Mouse (Mus musculus): Measurements from ENCODE around the gene Nrbp1. TPM values are rescaled to one million over a fixed set of nuclear protein-coding genes. Genes with fewer than 3 reads are reported as not detected.

Nrbp1 gene
- total RNA-seq, 1 experiment from 2014 or later = 107 TPM

- no peak for DNase-seq
These were observed 25.4 kb downstream of the Nrbp1 start for GRCm38 (mm10) chr5:31266101-31266500.

GRCm38 (mm10) chr5:31267686-31268085 lies 27.0 kb downstream of the Nrbp1 start:
- DNase-seq = no peak

DNA sequence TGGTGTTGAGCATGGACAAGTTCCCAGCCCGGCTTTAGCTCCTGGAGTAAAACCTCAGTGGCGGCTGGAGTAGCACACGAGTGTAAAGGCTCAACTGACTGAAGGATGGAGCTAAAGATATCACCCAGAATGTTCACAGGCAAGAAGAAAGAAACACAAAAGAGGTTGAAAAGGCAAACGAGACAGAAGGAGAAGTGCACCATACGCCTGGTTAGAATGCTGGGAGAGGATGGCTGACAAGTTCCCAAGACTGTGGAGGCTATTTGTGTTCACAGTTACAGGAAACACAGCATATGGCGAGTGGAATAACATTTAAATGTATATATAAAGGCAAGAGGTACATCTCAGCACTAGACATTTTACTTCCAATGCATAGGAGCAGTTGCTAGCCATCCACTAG lies 32.4 kb downstream of the Nrbp1 start:
- DNase-seq = no peak

- DNase-seq = no peak
These were observed 38.8 kb downstream of the Nrbp1 start for GRCm38 (mm10) chr5:31279245-31279988.

GRCm38 (mm10) chr5:31288225-31288624 lies 47.6 kb downstream of the Nrbp1 start:
- DNase-seq = no peak

- DNase-seq = no peak
These were observed 48.0 kb downstream of the Nrbp1 start for GRCm38 (mm10) chr5:31288655-31289054.

- no peak for DNase-seq
These were observed 49.1 kb downstream of the Nrbp1 start for GRCm38 (mm10) chr5:31289626-31290230.

GRCm38 (mm10) chr5:31290521-31291360 lies 50.1 kb downstream of the Nrbp1 start, which contains the start of gene Ift172:
Gene Ift172 (minus strand): TSS chr5:31291116.
- DNase-seq = peak; percentile 97

GRCm38 (mm10) chr5:31291361-31291688 lies 50.7 kb downstream of the Nrbp1 start:
- DNase-seq = no peak

- DNase-seq = peak; percentile 10
These were observed 54.4 kb downstream of the Nrbp1 start for GRCm38 (mm10) chr5:31294964-31295605.

DNA sequence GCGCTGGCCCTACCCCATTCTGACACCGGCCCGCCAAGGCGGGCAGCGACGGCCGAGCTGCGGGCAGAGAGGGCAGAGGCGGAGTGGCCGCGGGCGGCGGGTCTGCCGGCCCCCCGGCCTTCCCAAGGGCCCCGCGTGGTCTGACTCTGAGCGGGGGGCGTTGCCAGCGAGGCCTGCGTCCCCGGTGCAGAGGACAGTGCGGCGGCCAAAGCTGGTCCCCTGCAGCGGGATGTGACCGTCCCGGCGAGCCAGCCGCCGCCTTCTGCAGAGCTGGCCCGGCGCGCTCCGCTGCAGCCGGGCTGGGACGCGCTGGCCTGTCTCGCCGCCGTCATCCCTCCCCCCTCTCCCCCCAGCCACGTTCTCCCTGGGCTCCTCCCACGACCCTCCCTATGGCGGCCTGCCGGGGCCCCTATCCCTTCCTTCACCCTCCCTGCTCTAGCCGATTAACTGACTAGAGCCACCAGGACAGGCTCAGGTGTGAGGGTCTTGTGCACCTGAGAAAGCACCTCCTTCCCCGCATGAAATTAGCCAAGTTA lies 55.0 kb downstream of the Nrbp1 start, which contains the start of gene Fndc4:
Gene Fndc4, minus strand, starts transcription at position 475 of the 536 bp plus-strand sequence.
- DNase-seq = peak; percentile 44

GRCm38 (mm10) chr5:31297047-31297757 lies 56.5 kb downstream of the Nrbp1 start, which contains the start of gene Gckr:
Gene Gckr (plus strand): TSS chr5:31297443.
- no peak for DNase-seq

- no peak for DNase-seq
These were observed 57.3 kb downstream of the Nrbp1 start for GRCm38 (mm10) chr5:31297981-31298380.

DNA sequence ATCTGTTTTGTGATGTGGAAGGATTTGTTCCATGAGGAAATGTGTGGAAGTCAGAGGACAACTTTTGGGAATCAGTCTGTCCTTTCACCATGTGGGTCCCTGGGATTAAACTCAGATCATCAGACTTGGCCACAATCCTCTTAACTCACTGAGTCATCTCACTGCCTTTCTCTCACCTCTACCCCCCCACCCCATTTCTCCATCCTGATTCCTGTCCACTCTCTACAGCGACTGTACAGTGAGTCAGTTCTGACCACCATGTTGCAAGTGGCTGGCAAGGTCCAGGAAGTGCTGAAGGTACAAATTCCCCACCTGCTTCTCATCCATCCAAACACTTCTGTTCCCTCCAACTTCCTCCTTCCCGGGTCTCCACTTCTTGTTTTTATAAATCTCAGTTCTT lies 57.8 kb downstream of the Nrbp1 start:
- no peak for DNase-seq

Other genes with a start within 250 kb of the Nrbp1 start
- 136 and 139 TPM in 2 replicates for gene Atraid, start 192.6 kb upstream of the Nrbp1 start, total RNA-seq (2021)
- gene Slc5a6, start 191.9 kb upstream of the Nrbp1 start, total RNA-seq (2021) = 26.4 and 32.1 TPM in 2 replicates
- 28.3 and 29.1 TPM in 2 replicates for gene Cad, start 186.1 kb upstream of the Nrbp1 start, total RNA-seq (2021)
- gene Dnajc5g, start 134.6 kb upstream of the Nrbp1 start, total RNA-seq (2021) = not detected in 2 replicates
- gene Slc30a3, start 132.6 kb upstream of the Nrbp1 start, total RNA-seq (2021) = not detected in 2 replicates
- not detected in 2 replicates for gene Trim54, start 124.2 kb upstream of the Nrbp1 start, total RNA-seq (2021)
- not detected in 2 replicates for gene Ucn, start 102.0 kb upstream of the Nrbp1 start, total RNA-seq (2021)
- 60.3 and 66.6 TPM in 2 replicates for gene Mpv17, start 86.6 kb upstream of the Nrbp1 start, total RNA-seq (2021)
- gene Gm29609, start 61.0 kb upstream of the Nrbp1 start, total RNA-seq (2021) = 3.2 and 3.5 TPM in 2 replicates
- 67.1 and 82.5 TPM in 2 replicates for gene Gtf3c2, start 60.7 kb upstream of the Nrbp1 start, total RNA-seq (2021)
- gene Snx17, start 47.6 kb upstream of the Nrbp1 start, total RNA-seq (2021) = 97.6 and 99.5 TPM in 2 replicates
- gene Eif2b4, start 47.4 kb upstream of the Nrbp1 start, total RNA-seq (2021) = 45.2 and 52.6 TPM in 2 replicates
- gene Zfp513, start 38.6 kb upstream of the Nrbp1 start, total RNA-seq (2021) = 28.4 and 34.3 TPM in 2 replicates
- gene Ppm1g, start 20.2 kb upstream of the Nrbp1 start, total RNA-seq (2021) = 105 and 137 TPM in 2 replicates
- not detected in 2 replicates for gene Gm9970, start 368 bp downstream of the Nrbp1 start, total RNA-seq (2021)
- 5.2 and 5.3 TPM in 2 replicates for gene Krtcap3, start 10.8 kb downstream of the Nrbp1 start, total RNA-seq (2021)
- 39.9 and 46.1 TPM in 2 replicates for gene Ift172, start 50.3 kb downstream of the Nrbp1 start, total RNA-seq (2021)
- 4.1 and 6.7 TPM in 2 replicates for gene Fndc4, start 55.2 kb downstream of the Nrbp1 start, total RNA-seq (2021)
- 0.55 and 0.95 TPM in 2 replicates for gene Gckr, start 56.6 kb downstream of the Nrbp1 start, total RNA-seq (2021)
- gene Zfp512, start 211.6 kb downstream of the Nrbp1 start, total RNA-seq (2021) = 25.4 and 29.5 TPM in 2 replicates
- not detected in 2 replicates for gene 4930548H24Rik, start 244.9 kb downstream of the Nrbp1 start, total RNA-seq (2021)

Measured in adrenal gland, postnatal 25 days (tissue).